Mouse (Mus musculus): ENCODE results near the gene Eif3b.
"Not testable (repeated sequence)": the region's sequence is repeated elsewhere in the genome, so short reads cannot be mapped to it uniquely, and the experiment has no call there.

The Eif3b gene

DNA sequence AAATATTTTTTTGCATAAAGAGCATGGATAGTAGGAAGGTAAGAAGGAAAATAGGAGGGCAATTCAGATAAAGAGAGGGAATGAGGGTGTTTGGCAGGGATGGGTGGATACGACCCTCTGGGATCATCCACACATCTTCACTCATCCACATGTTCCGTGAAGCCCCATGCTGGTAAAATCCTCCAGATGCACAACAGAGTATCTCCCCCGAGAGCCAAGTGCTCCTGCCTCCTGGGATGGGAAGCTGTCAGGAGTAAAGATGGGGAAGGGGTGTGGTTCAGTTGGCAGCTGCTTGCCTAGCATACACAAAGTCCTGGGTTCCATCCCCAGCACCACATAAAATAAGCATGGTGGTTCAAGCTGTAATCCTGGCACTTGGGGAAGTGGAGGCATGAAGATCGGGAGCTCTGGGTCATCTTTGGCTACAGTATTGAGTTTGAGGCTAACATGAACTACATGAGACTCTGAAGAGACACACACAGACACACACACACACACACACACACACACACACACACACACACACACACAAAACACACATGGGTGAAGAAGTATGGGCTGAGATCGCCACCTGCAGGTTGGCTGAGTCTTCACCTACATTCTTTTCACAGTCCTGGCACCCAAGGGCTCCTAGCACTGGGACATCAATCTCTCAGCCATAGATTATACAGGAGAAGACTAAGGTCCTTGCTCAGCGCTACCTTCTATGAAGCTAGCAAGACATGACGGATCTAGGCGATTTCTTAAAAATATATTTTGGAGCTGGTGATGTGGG lies 22.8 kb upstream of the Eif3b start:
- no peak for DNase-seq

DNA sequence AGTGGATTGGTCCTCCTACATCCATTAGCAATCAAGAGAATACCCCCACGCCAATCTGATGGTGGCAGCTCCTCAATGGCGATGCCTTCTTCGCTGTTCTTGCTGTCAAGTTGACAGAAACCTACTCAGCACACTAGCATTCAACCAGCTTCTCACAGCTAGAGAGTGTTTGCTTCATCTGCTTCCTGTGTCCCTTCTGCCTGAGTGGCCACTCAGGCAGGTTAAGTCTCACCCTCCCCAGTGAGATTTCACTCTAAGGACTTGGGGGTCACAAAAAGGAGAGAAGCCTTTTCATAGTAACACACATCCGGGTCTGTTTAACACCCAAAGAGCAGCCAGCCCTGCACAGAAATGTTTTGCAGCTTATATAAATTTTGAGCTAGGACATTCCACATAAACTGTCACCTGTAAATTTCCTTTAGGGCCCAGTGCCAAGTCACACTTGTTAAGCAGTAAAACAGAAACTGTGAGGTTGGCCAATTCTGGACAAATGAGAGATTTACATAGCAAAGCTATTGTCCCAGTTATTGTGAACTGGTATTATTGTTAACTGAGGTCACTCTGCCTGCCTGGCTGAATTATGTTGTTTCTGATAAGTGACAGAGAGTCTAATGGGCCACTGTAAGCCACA lies 16.4 kb upstream of the Eif3b start:
- DNase-seq, result no peak

DNA sequence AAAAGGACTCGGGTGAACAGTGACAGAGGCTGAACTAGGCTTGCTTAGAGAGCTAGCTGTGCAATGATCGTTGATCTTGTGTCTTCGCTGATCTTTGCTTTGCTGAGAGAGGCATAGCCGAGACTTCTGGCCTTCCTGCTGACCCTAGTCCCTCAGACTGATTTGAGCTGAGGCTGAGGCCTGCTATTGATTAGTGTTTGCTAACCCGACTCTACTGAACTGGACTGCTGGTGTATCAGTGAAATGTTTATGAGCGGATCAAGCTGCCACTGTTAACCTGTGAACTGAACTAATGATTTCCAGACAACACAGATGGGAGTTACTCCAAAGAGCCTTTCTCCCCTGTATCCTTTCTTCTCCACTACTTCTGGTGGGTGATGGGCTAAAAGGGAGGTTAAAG lies 14.0 kb upstream of the Eif3b start:
- no peak for DNase-seq

DNA sequence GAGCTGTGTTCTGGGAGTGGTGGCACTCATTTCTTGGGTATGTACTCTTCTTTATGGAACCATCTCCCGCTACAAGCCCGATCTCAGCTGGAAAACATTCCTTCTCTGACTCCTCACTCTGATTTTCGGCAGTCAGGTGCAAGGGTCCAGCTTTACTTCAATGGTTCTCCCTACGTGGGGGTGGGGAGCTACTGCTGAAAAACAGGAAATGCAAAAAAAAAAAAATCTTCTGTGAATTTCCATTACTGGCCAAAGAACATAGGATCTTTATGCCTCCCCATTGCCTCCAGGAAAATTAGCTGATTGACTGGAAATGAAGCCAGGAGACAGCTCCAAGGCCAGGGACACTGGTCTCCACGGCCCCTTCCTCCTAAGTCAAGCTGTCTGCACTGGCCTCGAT lies 12.5 kb upstream of the Eif3b start:
- DNase-seq, result no peak

DNA sequence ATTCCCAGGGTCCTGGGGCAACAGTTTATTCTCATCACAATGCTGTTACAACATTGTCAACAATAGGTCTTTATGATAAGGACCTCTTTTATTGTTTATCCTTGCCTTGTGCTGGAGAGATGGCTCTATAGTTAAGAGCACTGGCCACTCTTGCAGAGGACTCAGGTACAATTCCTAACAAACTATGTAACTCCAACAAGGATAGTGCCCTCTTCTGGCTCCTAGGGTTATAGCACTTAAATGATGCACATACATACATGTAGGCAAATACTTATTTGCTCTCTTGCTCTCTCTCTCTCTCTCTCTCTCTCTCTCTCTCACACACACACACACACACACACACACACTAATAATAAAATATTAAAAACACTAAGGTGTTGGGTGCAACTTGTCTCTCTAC lies 10.3 kb upstream of the Eif3b start:
- no peak for DNase-seq

DNA sequence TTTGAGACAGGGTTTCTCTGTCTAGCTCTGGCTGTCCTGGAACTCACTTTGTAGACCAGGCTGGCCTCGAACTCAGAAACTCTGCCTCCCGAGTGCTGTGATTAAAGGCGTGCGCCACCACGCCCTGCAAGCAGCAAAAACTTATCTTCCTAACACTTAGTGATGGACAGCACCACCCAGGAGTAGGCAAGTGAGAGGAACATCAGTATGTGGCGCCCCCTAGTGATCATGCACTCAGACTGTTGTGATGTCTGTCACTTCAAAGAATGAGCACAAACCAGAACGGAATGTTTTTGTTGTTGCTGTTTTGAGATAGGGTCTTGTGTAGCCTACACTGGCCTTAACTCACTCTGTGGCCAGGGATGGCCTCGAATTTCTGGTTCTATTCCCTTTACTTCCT lies 7.8 kb upstream of the Eif3b start:
- DNase-seq, result peak; percentile 44

DNA sequence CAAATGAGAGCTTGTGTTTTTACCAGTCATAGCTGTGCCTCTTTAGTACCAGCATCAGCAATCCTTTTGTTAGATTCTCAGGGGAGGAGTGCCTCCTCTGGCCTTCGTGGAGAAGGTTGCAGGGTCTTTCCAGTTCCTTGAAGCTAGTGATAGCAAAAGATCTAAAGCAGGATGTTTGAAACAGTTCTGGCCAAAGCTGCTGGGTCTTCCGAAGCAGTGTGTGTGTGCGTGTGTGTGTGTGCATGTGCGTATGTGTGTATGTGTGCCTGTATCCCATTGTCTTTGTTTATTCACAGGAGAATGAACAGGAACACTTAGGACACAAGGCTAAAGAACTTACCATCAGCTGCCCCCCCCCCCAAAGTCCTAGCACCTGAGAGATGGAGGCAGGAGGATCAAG lies 4.5 kb upstream of the Eif3b start:
- no peak for DNase-seq

DNA sequence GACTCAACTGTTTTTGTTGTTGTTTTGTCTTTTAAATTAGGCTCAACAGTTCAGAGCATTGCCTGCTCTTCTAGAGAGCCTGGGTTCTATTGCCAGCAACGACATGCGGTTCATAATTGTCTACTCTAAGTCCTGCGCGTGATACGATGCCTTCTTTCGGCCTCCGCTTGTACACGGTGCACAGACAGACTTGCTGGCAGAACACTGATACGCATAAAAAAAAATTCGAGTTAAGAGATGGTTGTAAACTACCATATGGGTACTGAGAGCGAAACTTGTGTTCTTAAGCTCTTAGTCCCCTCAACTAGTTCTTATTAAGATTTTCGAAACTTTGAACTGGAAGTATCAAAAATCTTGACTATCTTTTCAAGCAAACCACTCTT lies 1.0 kb upstream of the Eif3b start:
- no peak for DNase-seq

DNA sequence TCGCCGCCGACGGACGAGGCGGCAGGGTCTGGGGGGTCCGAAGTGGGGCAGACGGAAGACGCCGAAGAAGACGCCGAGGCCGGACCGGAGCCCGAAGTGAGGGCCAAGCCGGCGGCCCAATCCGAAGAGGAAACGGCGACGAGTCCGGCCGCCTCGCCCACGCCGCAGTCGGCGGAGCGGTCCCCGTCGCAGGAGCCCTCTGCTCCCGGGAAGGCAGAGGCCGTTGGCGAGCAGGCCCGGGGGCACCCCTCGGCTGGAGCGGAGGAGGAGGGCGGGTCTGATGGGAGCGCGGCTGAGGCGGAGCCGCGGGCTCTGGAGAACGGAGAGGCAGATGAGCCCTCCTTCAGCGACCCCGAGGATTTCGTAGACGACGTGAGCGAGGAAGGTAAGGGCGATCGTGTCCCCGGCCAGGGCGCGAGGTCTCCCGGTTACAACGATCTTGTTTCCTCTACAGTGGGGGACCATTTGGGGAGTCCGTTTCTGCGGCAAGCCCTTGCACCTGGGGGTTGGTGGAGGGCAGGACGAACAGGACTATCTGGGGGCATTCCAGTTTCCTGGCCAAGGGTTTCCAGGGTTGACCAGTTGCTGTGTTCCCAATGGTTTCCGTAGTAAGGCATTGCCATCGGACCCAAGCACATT lies 433 bp downstream of the Eif3b start:
- DNase-seq, result peak; percentile 15

DNA sequence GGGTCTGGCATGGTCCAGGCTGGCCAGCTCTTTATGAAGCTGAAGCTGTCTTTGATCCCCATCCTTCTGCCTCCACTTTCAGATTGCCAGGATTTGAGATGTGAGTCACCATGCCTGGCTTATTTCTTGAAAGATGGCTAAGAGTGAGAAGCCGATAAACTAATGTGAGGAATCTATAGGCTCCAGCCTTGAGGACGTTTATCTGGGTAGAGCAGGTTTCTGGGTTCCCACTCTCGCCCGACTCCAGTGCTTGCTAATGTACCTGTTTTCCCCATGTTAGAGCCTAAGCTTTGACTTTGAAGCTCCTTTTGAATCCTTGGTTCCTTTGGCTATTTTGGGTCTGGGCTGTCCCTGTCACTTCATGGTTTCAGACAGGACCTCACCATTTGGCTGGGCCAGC lies 1.5 kb downstream of the Eif3b start:
- no peak for DNase-seq

DNA sequence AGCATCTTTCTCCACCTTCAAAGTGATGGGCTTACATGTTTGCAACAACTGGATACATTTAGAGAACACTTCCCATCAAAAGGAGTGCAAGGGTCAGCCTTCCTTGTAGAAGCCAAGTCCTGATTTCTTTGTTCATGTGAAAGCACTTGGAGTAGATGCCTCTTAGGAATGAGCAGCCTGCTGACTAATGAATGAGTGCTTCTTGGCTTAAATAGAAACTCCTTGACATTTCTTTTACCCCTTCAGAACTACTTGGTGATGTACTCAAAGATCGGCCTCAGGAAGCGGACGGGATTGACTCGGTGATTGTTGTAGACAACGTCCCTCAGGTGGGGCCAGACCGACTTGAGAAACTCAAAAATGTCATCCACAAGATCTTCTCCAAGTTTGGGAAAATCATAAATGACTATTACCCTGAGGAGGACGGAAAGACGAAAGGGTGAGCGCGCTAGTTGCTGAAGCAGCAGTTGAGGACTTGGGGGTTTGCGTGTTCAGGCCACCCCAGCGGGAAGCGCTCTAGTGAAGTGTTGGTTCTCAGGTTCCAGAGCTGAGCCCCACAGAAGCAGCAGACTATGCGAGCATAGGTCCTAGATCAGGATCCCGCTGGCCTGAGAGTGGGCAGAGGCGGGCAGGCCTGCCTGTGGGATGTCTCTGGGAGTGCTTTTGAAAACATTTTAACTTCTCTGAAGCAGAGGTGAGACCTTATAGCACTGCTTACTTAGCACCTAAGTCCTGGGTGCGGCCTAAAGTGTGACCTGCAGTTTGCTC lies 6.1 kb downstream of the Eif3b start:
- no peak for DNase-seq

DNA sequence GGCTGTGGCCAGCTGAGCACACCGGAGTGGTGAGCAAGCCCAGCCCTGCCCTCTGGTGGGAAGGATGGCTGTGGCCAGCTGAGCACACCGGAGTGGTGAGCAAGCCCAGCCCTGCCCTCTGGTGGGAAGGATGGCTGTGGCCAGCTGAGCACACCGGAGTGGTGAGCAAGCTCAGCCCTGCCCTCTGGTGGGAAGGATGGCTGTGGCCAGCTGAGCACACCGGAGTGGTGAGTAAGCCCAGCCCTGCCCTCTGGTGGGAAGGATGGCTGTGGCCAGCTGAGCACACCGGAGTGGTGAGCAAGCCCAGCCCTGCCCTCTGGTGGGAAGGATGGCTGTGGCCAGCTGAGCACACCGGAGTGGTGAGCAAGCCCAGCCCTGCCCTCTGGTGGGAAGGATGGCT lies 20.0 kb downstream of the Eif3b start:
- not testable (repeated sequence) for DNase-seq

DNA sequence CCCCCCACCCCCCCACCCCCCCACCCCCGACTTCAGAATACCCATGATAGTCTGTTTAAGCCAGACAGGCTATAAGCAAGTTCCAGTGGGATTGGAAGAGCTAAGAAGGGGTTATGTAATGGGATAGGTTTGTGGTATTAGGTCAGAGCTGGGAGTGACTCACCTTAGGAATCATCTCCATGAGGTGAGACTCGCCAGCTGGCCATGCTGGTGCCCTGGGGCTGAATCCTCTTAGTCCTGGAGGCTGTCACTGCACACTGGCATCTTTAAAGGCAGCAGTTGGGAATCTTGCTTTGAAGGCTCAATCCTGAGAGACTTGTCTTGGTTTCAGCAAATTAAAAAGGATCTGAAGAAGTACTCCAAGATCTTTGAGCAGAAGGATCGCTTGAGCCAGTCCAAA lies 22.3 kb downstream of the Eif3b start:
- DNase-seq, result no peak

DNA sequence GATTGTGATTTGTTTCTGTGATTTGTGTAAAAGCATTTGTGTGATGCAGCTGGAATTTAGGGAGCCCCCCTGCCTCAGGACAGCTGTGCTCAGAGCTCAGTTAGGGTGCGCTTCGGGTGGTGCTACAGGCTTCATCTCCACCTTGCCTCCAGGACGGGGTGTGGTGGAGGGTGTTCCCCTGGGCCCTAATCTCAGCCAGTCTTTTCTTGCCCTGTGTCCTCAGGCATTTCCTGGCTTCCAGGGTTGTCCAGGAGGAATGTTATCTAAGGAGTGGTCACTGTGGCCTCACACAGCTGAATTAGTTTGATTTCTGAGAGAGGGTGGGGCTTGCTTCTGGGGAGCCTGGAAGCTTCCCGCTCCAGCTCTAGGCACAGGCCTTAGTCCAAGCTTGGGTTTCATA lies 24.9 kb downstream of the Eif3b start:
- no peak for DNase-seq

DNA sequence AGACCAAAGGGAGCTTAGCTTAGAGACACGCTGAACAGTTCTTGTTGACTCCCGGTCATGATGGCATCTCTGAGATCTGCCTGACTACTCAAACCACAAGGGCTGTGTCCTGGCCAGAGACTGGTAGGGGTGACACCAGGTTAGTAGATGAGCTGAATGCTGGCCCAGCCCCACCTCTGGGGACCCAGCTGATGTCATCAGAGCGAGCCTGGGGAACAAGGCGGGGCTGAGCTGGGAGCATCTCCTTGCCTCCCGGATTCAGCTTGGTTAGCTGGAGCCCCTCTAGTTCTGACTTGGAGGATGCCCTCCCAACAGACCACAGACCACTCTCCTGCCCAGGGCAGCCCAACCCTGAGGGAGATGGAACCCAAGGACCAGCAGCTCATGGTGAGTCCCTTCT lies 26.2 kb downstream of the Eif3b start, which contains the start of gene Gm4869:
Gene Gm4869, plus strand, starts transcription at position 301 of the 400 bp plus-strand sequence.
- no peak for DNase-seq

DNA sequence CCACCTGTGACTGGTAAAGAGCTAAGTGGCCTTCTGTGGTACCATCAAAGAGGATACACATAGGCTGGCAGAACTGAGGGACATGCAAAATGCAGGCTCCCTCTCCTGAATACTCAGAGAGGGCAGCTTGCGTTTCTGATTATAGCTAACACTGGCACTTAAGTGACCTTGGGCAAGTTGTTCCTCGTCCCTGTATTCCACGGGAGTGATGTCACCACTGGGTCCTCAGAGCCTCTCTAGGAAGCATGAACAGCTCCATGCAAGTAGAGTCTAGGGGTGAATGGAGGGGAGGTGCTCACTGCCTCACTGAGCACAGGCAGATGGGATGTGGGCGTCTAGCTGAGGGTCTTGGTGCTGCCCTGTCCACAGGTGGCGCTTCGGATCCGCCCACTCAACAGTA lies 26.9 kb downstream of the Eif3b start:
- no peak for DNase-seq

DNA sequence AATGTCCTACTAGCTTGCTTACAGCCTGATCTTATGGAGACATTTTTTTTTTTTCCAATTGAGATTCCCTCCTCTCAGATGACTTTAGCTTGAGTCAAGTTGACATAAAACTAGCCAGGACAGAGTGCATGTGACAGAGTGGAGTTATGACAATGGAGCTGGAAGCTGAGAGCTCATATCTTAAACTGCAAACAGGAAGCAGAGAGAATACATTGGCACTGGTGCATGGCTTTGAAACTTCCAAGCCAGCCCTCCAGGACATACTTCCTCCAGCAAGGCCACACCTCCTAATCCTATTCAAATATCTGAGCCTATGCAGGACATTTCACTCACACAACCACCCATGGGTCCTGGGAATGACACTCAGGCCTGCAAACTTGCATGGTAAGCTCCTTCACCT lies 35.4 kb downstream of the Eif3b start:
- no peak for DNase-seq

DNA sequence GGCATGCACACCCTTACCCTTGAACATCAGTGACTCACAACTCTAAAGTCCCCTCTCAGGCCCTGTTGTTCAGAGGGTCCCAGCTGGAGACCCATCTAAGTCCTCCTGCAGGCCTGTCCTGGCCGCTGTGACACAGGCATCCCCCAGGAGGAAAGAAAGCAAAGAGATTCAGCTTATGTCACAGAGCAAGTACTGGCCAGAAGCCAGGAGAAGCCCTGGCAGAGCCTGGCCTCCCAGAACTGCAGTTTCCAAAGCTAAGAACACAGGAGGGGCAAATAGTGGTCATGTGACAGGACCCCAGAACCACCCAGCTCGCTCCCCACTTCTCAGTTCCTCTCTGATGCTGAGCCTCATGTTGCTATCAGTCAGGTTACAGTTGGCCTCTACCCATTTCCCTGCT lies 36.3 kb downstream of the Eif3b start:
- DNase-seq, result no peak

DNA sequence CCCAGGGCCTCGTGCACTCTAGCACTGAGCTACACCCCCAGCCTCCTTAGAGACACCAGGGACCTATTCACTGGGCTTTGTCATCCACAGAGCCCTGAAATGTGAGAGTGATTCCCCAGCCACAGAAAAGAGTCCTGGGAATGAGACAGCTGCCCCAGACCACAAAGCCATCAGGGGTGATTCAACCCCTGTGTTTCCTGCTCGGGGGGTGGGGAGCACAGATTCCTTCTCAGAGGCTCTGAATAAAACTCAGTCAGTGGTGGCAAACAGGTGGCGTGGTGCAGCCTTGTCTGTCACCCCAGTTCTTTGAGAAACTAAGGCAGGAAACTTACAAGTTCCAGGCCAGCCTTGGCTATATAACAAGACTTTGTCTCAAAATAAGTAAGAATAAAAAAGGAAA lies 42.3 kb downstream of the Eif3b start:
- no peak for DNase-seq

DNA sequence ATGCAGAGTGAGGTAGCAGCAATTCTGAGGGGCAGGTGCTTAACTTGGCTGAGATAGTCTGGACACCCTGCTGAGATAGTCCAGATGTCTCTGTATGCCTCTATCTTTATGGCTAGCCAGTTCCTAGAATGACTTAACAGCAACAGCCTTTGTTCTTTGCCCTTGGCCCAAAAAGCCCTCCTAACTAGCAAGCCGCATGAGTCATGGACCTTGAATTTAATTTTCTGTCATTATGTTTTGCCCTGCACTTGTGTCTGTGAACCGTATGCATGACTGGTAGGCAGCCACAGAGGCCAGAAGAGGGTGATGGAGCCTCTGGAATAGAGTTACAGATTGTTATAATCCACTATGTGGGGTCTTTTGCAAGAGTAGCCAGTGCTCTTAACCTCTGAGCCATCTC lies 44.0 kb downstream of the Eif3b start:
- DNase-seq, result not testable (repeated sequence)

DNA sequence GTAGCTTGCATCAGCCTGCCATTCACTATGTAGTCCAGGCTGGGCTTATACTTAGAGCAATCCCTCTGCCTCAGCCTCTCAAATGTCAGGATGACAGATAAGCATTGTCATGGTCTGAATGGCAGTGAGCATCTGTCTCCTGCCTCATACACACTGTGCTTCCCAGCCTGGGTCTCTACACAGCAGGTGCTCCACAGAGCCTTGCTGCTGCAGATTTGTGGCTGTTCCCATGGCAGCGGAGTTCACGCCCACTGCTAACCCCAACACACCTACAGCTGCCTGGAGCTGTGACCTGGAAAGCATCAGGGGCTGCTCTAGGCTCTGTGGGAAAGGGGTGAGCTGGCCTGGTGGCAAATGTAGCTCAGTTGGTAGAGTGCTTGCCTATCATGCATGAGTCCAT lies 45.8 kb downstream of the Eif3b start:
- DNase-seq, result no peak

DNA sequence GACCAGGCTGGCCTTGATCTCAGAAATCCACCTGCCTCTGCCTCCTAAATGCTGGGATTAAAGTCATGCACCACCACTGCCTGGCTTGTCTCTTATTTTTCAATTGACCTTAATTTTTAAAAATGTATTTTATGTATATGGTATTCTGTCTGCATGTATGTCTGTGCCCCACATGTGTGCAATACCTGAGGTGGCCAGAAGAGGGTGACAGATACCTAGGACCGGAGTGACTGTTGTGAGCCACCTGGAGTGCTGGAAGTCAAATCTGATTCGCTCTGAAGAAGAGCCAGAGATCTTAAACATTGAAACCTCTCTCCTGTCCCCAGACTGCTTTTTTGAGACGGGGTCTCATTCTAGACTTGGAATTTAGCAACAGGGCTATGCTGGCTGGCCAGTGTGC lies 53.2 kb downstream of the Eif3b start:
- DNase-seq, result no peak

DNA sequence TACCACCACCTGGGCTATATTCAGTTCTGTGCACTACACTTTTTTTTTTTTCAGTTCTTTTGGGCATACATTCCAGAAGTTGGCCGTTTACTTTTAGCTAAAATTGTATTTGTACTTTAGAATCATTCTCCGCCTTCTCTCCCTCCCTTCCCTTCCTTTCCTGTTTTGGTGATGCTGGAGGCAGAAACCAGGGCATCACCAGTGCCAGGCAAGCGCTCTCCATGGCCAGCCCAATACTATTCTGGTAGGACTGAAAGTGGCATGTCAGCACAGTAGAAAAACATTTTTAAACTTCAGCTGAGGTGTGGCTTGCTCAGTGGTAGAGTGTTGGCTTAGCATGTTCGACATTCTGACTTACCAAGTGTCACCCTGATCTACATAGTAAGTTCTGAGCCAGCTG lies 62.3 kb downstream of the Eif3b start:
- DNase-seq, result no peak

DNA sequence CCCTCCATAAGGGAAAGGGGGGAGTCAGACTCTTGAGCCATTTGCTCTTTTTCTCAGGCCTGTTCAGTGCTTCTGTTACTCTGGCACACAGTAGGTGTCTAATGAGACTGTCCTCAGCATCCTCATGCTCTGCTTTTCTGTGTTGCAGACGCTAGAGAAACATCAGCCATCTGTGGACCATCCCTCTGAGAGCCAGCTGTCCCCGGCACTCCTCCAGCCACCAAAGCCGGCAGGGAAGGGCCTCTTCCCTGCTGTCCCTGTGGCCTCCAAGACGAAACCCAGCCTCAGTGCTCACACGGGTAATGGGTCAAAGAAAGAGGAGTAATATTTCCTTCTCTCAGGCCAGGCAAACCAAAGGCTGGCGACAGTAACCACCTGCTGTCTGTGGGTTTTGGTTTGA lies 72.0 kb downstream of the Eif3b start:
- no peak for DNase-seq
